Mouse (Mus musculus): ENCODE results near the gene Gjb6.

Gene Gjb6

DNA sequence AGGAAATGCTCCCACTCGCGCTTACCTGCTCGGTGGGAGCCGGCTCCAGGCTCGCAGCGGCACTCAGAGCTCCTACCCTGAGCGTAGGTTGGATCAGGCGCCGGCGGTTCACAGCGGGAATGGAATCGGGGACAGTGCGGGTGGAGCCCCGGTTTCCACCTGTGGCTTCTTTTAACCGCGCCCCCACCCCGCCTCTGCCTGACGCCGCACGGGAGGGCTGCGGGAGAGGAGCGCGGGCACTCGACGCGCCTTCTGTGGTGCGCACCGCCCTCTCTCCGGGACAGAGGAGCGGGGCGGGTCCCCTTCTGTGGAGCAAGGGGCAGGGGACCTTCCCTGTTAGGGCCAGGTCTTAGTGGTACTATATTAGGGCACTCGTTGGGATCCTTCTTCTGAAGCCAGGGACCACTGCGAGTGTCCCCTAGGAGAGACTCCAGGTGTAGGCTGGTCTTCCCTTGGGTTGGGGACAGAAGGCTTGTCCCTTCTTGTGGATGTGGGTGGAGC lies at the start of gene Gjb6:
Gjb6 (minus strand) TSS at position 451 of the 501 bp plus-strand sequence.
- DNase-seq (ENCODE audit: low spot score in 2 of 2), result peak in 1 of 2 experiments; percentile 12

DNA sequence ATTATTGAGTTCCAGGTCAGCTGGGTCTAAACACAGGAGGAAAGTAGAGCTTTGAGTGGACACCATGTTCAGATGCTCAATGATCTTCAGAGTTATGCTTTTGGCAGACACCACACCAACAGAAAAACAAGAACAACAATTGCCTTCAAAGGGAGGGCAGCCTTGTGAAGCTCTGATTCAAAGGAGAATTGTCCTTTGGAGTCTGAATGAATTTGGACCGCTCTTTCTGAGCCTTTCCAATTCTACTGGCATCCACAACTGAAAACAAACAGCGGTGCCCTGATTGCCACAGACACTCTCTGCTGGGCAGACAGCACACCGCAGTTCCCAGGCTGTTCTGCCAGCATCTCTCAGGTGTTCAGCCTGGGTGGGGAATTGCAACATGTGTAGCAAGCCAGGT lies 32.1 kb upstream of the Gjb6 start:
- DNase-seq (ENCODE audit: low spot score in 2 of 2), result no peak

DNA sequence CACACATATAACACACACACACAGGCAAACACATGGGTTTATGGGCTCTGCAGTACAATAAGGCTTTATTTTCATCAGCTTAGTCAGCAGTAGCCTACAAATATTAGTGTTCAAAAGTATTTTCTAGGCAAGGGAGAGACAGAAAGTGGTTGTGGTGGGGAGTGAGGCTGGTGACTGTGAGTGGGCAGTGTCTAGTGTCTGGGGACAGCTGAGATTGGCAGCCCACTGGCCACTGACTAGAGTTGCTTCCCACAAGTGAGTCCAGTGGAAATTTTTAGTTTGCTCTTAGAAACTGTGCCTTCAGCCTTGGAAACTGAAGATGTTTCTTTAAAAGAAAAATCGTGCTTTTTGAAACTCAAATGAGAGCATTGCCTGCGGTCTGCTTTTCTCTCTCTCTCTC lies 28.4 kb upstream of the Gjb6 start:
- no peak for DNase-seq (ENCODE audit: low spot score in 2 of 2)

DNA sequence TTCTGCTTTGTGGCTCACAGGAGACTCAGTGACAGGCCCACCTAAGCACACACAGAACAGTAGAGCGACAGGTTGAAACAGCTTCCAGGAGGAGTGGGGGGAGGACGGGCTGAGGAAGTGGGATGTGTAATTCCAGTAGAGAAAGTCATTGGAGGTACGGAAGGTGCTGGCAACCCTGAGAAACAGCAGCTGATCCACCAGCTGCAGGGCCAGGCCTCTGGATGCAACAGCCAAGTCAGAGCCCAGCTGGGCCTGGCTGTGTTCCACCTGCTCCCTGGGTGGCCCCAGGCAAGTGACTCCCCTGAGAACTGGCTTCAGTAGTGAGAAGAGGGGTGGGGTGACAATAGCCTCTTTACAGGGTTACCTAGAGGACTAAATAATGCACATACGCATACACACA lies 27.8 kb upstream of the Gjb6 start:
- DNase-seq (ENCODE audit: low spot score in 2 of 2), result peak; percentile 21 to 26

DNA sequence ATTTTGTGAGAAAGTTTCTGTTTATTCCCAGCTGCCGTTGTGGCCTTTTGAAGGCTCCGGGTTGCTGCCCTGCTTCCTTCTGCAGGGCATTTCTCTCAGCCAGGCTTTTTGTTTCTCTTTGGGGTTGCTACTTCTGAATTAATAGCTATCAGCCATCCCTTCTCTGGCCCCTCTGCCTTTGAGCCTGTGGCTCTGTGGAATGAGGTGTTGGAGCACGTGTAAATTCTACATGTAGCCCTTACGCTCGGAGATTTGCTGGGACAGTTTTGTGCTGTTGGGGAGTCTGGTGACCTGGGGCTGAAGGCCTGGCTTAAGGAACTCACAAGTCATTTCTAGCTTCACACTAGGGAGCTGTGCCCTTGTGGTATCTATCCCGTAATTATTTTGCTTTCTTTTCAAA lies 21.5 kb upstream of the Gjb6 start:
- DNase-seq (ENCODE audit: low spot score in 2 of 2), result no peak

DNA sequence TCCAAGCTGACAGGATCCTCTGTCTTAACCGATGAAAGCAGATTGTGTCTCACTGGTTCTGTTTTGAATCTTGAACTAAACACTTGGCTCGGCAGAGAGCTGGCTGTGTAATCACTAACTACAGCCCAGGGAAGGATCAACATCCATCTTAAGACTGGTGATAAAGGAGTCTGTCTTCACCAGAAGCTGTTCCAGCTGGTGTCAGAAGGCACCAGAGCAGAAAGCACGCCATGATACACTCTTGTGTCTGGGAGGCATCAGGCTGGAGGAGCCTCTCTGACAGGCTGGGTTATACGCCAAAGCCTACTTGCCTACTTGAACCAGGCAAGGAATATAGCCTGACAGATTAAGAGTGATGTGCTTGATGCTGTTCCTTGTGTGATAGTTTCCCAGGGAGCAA lies 12.3 kb upstream of the Gjb6 start:
- DNase-seq (ENCODE audit: low spot score in 2 of 2), result no peak

DNA sequence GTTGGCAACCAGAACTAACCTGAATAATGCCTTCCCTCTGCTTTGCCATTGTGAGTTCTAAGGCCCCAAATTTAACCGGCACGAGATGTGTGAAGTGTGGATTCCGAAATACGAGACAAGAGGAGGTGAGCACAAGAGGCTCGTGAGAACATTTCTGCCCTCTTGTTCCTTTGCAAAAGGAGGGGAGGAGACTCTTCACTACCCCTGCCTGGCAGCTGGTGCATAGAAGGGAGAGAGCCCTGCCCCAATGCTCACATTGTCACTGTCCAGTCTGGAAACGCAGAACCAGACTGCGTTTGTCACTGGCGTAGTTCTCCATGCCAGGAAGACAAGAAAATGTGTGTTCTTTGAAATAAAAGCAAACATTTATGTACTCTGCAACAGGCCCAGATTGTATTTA lies 1.9 kb upstream of the Gjb6 start:
- no peak for DNase-seq (ENCODE audit: low spot score in 2 of 2)

DNA sequence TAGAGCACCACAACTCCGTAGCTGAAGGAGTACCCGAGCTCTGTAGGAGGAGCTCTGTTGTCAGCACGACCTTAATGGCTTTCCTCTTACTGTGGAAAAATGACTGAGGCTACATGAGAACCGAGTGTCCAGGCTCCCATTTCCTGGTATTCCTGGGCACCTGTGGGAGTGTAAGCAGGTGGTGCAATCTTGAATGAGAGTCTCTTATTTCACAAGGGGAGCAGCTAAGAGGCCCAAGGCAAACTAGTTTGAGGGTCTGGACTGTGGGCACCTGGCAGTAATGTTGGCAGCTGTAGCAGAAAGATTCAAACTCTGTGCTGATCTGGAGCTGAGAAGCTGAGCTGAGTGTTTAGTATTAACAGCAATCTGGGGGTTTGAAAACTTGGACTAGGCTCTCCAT lies 6.0 kb downstream of the Gjb6 start:
- no peak for DNase-seq (ENCODE audit: low spot score in 2 of 2)

DNA sequence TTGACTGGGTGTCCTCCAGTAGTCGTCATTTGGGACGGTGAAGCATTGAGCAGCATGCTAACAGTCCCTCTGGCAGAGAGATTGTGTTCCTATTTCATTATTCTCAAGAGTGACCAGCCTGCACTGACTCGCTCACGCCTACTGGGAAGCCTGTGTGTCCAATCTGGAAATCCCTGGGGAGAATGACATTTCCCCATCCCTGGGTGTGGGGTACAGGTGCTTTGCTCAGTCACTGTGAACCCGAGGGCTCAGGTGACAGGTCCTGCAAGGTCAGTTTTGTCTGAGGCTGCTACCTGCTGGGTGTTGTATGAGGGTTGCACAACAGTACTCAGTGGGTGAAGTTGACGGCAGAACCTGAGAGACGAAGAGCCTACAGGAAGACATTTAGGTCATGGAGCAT lies 11.1 kb downstream of the Gjb6 start:
- DNase-seq (ENCODE audit: low spot score in 2 of 2), result no peak

DNA sequence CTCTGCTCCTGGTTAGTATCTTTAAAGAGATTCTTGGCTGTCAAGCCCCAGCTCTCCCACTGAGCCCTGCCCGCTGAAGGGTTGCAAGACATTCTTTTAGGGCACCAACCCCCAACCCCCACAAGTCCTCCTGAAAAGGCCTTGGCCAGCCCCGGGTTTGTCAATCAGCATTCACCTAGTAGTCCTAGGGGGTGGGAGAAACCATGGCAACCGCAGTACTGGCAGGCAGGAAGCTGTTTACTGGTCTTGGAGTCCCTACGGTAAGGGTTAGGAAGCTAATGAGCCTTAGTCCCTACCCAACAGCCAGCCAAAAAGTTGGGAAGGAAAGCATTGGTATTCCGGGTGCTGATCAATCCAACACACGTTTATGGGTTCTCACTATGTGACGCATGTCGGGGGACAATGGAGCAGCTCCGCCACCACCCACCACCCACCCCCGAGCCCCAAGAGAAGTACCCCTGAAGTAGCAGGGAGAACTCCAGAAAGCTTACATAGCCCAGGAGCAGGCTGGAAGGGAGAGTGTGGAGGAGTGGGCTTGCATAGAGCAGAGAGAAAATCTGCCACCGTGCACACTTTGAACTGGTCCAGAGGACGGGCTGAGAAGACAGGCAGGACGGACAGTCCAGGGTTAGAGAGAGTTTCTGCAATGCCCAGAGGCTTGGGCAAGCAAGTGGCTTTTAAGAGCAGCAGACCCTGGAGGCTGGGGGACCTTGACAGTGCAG lies 17.4 kb downstream of the Gjb6 start, which contains the start of gene Gm4491:
Gm4491 (minus strand) TSS at position 61 of the 722 bp plus-strand sequence.
- DNase-seq (ENCODE audit: low spot score in 2 of 2), result peak; percentile 44 to 81

DNA sequence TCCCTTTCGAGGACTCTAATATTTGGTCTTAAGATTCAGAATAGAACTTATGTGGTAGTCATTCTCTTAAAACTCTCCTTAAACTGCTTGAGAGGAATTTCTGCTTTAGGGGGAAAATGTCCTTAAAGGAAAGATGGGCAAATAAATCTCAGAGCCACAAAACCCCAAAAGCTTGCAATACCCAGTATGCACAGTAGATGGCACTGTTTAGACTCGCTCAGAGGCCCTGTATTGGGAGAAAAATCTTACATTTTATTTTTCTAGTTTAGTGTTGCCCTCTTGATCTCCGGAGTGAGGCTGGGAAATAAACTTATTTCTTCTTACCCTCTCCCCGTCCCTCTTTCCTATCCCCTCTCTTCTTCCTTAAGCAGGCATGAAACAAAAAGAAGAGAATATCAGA lies 24.2 kb downstream of the Gjb6 start:
- DNase-seq (ENCODE audit: low spot score in 2 of 2), result peak in 1 of 2 experiments; percentile 26

DNA sequence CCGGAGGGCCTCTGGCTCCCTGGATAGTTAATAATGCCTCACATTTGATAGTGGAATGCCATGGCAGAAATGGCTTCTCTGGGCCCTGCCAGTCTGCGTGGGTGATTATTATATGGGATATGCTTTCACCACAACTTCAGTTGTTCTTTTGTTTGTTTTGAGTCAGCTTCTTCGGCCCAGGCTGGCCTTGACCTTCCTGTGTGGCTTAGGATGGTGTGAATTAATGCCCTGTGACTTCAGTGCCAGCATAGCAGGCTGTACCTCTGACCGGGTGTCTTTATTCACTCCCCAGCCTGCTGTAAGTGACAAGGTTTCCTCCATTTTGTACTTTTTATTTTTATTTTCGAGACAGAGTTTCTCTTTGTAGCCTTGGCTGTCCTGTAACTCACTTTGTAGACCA lies 25.5 kb downstream of the Gjb6 start:
- no peak for DNase-seq (ENCODE audit: low spot score in 2 of 2)

DNA sequence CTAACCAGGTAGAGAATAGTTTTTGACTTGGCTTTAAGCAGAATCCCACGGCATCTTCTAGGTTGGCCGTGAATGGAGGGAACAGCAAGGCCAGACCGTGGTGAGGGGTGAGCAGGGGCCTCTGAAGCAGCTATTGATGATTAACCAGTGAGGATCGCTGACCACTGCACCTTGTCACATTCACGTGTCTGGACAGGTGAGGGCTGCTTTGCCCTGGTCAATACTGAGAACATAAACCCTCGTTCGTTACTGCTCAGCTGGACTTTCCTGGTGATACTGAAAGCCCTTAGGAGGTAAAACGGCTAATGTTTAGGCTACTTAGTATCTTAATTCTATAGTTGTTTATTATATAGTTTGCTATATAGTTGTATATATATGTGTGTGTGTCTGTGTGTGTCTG lies 26.3 kb downstream of the Gjb6 start:
- no peak for DNase-seq (ENCODE audit: low spot score in 2 of 2)

DNA sequence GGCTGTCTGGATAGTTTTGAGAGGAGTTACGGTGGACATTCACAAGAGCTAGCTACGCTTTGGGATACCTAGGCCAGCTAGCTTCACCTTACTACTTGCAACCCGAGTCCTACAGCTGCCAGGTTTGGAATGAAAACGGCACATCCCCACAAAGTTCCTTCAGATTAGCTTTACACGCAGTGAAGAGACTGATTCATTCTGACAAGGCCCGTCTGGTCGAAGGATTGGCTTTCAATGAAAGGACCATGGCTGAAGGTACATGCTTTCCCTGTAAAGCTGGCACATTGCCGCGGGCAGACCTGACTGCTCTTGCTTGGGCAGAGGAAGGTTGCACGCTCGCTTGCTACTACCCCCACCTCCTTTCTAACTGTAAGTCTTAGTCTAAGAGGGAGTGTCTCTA lies 27.7 kb downstream of the Gjb6 start:
- no peak for DNase-seq (ENCODE audit: low spot score in 2 of 2)

DNA sequence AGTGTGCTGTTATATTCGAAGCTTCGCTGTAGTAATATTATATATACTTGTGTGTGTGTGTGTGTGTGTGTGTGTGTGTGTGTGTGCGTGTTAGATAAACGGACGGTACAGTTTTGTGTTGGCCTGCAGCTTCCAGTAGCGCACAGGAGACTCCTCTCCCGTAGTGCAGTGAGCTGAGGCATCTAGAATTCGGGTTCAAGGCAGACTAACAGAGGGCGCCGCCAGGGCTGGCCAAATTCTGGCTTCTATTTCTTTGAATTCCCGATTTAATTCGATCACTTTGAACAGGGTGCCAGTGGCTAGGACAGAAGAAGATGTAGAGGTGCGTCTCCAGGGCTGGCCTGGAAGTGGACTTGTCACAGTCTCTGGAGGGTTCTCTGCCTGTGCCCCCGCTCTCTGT lies 28.3 kb downstream of the Gjb6 start:
- no peak for DNase-seq (ENCODE audit: low spot score in 2 of 2)

DNA sequence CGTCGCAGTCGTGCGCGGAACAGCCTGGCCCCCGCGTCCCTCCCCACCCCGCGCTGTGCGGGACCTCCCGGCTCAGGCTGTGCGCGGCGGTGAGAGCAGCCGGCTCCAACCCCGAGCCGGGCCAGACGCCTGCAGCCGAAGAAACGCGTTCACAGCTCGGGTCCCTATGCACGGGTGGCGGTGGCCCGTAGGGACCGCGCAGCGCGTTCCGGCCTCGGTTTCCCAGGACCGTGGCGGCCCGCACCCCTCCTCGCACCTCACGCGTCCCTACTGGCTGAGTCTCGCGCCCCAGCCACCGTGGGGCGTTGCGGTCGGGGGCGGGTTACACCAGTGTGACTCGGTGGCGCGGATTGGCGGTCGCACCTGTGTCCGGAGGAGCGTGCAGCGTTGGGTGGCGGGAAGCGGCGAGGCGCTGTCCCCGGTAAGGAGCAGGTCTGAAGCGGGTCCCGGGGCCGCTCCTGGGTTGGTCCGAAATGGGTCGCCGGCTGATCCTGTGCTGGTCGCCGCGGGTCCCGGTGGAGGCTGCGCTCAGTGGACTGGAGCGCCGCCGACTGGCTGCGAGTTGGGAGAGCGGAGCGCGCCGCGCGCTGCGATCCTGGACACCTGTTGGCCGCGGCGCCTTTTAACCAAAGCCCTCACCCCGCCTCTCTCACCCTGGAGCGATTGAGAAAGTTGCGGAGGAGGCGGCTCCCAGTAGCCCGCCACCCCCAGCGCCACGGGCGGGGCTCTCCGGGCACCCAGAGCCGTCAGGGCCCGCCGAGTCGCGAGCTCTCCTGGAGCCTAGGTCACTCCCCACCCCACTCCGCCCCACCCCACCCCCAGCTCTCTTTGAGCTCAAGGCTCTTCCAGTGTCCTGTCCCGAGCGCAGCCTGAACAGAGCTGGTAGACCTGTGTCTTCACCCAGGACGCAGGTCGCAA lies 29.0 kb downstream of the Gjb6 start, which contains the start of gene Gjb2:
Gjb2 (minus strand) TSS at position 597 of the 918 bp plus-strand sequence.
- peak in 1 of 2 experiments; percentile 27 for DNase-seq (ENCODE audit: low spot score in 2 of 2)

DNA sequence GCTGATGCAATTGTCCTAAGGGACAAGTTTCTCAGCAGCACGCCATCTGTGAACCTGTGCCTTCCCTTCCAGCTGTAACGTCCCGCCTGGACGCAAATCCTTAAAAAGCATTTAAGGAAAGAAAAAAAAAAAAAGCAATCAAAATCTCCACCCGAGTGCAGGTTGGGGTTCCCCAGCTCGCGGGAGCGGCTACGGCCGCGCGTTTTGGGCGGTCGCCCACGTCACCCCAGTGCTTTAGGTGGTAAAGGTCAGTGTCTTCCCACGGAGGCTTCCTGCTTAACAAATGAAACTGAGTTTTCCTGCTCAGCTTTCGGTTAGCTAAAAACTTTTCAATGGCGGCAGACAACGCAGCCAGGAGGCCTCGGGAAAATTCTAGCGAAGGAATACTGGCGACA lies 29.7 kb downstream of the Gjb6 start:
- DNase-seq (ENCODE audit: low spot score in 2 of 2), result no peak

DNA sequence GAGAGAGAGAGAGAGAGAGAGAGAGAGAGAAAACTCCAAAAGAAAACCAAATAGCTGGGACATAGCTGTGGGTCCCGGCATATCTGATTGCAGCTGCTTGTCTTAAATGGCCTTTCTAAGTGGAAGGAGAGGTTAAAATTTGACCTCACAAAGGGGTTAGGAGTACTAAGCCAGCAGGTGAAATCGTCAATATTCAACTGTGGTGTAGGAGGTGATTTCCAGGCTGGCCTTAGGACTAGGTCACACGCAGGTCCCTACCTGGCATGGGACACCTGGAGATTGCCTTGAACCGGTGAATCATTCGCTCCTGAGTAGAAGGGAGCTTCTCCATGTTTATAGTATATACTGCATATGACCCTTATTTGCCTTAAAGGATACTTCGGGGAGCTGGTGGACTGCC lies 30.3 kb downstream of the Gjb6 start:
- no peak for DNase-seq (ENCODE audit: low spot score in 2 of 2)

DNA sequence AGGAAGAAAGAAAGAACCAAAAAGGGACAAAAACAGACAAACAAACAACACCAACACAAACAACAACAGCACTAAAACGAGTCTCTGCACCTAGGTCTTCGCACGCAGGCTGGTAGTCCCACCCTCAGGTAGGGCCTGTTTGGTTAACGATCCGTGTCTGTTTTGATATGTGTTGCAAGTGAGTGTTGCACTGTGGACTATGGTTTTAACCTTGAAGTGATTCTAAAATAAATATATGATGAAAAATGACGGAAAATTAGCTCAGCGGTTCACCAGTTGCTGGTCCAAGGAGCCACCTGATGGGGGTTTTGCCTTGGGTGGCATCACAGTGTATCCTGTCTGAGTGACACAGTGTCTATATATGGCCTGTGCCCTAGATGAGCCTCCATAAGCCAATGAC lies 31.8 kb downstream of the Gjb6 start:
- DNase-seq (ENCODE audit: low spot score in 2 of 2), result no peak

DNA sequence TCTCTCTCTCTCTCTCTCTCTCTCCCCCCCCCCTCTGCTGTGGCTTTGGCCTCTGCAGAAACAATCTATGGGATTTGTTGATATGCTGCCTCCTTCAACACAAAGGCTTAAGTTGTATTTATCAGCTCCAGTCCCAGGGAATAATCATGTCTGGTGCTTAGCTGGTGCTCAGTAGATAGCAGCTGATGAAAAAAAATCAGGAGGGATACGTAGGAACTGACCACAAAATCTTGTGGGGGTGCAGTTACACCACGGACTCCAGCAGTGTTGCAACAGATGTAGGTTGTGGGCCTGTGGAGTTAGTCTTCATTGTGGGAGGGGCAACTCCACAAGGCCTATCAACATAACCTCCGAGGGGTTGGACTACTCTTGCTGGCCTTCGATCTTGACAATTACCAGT lies 37.6 kb downstream of the Gjb6 start:
- no peak for DNase-seq (ENCODE audit: low spot score in 2 of 2)

DNA sequence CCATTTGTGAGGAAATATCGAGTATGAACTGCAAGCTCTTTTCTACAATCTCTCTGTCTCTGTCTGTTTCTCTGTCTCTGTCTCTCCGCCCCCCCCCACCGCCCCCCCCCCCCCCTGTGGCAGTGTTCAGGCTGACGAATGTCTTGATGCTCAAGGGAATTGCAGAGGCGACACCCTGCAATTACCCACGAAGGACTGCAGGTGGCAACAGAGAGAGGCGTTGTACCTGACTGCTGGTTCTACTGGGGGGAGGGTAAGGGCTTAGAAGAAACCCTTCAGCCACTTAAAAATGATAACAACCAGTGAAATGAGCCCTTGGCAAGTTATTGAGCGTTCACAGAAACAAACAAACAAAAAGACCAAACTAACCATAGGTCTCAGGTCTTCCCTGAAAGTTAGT lies 40.4 kb downstream of the Gjb6 start:
- DNase-seq (ENCODE audit: low spot score in 2 of 2), result peak; percentile 12 to 34

DNA sequence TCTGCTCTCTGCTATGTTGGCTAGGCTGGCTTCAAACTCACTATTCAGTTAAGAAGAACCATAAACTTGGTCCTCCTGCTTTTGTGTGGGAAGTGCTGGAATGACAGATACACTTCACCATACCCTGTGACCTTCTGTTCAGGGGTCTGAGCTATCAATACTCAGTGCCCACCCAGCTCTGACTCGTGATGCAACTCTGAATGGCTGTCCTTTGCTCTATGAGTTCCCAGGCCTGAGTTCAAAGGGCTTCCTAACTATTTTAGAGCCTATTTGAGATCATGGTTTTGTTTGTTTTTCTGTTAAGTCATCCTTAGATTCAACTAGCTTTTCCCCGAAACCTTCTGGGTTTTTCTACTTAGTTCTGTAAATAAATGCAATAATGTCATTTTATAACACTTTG lies 43.4 kb downstream of the Gjb6 start:
- no peak for DNase-seq (ENCODE audit: low spot score in 2 of 2)

DNA sequence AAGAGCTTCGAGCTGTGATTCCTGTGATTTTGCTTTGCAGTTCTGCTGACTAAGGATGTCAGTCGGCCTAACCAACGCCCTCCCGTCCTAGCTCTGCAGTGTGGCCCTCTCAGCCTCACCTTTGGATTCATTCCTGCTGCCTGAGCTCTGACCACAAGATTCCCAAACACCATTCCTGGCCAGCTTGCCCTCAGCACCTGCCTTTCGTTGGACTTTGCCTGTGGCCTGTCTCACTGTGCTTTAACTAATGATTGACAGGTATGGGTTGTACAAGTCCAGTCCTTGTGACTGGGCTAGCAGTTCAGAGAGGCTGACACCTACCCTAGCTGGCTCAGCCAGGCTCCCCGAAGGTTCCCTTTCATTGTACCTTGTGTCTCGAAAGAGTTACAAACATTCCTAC lies 44.3 kb downstream of the Gjb6 start:
- no peak for DNase-seq (ENCODE audit: low spot score in 2 of 2)
